Mouse (Mus musculus): ENCODE data around the gene Taf12.

DNA sequence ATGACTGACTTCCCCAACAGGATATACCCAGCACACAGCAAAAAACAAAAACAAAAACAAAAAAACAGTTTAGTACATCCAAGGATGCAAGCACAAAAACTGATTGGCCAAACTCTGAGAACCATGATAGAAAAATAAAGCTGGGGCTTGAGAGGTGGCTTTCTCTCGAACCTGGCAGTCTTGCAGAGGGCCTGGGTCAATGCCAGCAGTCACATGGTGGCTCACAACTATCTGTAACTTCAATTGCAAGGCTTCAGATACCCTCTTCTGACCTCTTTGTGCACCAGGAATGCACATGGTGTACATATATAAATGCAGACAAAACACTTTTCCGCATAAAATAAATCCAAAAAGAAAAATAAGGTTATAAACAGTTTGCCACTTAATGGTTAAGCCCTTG lies 1.0 kb upstream of the Taf12 start:
- no peak for TF ChIP-seq CTCF (IDR thresholded peaks at IDR 0.05; ENCODE audit: low read depth, low read length)
- TF ChIP-seq POLR2A (IDR thresholded peaks at IDR 0.05; ENCODE audit: extremely low read depth, insufficient read depth, low read length) = no peak
